8 mouse cellular contexts compared by ENCODE assay signal in the genomic region with DNA sequence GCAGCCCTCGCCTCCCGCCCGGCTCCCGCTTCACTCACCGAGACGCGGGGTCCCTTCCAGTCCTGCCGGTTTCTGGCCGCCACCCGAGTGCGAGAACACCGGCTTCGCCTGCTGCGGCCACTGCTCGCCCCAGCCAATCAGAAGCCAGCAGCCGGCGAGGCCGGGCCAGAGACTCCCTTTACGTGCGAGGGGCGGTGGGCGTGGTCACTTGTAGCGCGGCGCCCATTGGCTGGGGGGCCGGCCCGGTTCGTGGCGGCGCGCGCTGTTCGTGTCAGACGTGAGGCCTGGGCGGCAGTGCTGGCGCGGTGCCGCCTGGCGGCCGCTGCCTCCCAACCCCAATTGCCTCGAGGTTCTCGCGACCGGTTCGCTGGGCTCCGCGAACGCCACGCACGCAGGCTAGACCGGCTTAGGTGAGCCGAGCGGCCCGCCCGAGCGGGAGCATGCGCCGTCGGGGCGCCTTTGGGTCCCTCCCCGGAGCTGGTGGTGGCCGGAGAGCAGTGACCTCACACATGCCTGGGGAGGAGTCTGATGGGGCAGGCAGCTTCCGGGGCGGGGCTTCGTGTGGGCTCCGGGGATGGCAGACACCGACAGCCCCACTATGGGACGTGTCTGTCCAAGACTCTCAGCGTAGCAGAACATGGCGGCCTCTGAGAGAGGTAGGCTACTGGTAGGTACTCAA. TPM values are rescaled to one million over a fixed set of nuclear protein-coding genes. Genes with fewer than 3 reads are reported as not detected.
DNase-seq lines count a peak whose midpoint lies in the region; ATAC-seq and TF ChIP-seq lines count a peak whose summit lies in the region.

No protein-coding gene starts in this region.

- peak overlapping the region; percentile 86 for H3K4me2 ChIP-seq in heart, embryonic 11.5 days
- H3K4me2 ChIP-seq in kidney, postnatal 0 days (ENCODE audit: low read length): peak overlapping the region; percentile 87
- peak overlapping the region; percentile 89 for H3K4me2 ChIP-seq in liver, embryonic 11.5 days
- H3K4me2 ChIP-seq in stomach, embryonic 14.5 days (replicated peaks; ENCODE audit: low read depth, low read length): peak overlapping the region; percentile 78

- no peaks in the 10 kb centered on the region for H3K9me3 ChIP-seq in erythroblast, embryonic 14.5 days (ENCODE audit: control insufficient read depth, low read length)
- H3K9me3 ChIP-seq in heart, embryonic 11.5 days (replicated peaks; ENCODE audit: control insufficient read depth, low read length): no peaks in the 10 kb centered on the region
- H3K9me3 ChIP-seq in kidney, postnatal 0 days (replicated peaks; ENCODE audit: low read length): no peaks in the 10 kb centered on the region
- H3K9me3 ChIP-seq in liver, embryonic 11.5 days (ENCODE audit: control insufficient read depth, low read length): no peaks in the 10 kb centered on the region
- H3K9me3 ChIP-seq in stomach, embryonic 14.5 days (ENCODE audit: control insufficient read depth, low read depth, low read length): no peaks in the 10 kb centered on the region

- H3ac ChIP-seq in C2C12 (ENCODE audit: control insufficient read depth, insufficient read length, low read depth): peak overlapping the region; percentile 87

- peak overlapping the region; percentile 96 for H3K9ac ChIP-seq in heart, embryonic 11.5 days (ENCODE audit: low read depth, low read length)
- H3K9ac ChIP-seq in kidney, postnatal 0 days (ENCODE audit: low read depth, low read length): peak overlapping the region; percentile 84
- peak overlapping the region; percentile 92 for H3K9ac ChIP-seq in liver, embryonic 11.5 days (ENCODE audit: low read depth, low read length)
- H3K9ac ChIP-seq in stomach, embryonic 14.5 days (replicated peaks; ENCODE audit: low read depth, low read length): peak overlapping the region; percentile 67

- peaks cover 8% of the 10 kb centered on the region for H3K79me3 ChIP-seq in C2C12 (ENCODE audit: low read depth)

- H3K36me3 ChIP-seq in C2C12 (ENCODE audit: control insufficient read depth, insufficient read depth): no peaks in the 10 kb centered on the region
- peaks cover 25% of the 10 kb centered on the region for H3K36me3 ChIP-seq in erythroblast, embryonic 14.5 days (ENCODE audit: control insufficient read depth)
- no peaks in the 10 kb centered on the region; the same call in 1 of the 2 replicates for H3K36me3 ChIP-seq in heart, embryonic 11.5 days (ENCODE audit: control insufficient read depth, insufficient read depth, low read length)
- H3K36me3 ChIP-seq in kidney, postnatal 0 days (ENCODE audit: insufficient read depth, low read length): no peaks in the 10 kb centered on the region
- no peaks in the 10 kb centered on the region for H3K36me3 ChIP-seq in liver, embryonic 11.5 days (ENCODE audit: control insufficient read depth, insufficient read depth, low read length)
- H3K36me3 ChIP-seq in stomach, embryonic 14.5 days (ENCODE audit: control insufficient read depth, insufficient read depth, low read length): no peaks in the 10 kb centered on the region

- TF ChIP-seq CTCF in C2C12 (IDR thresholded peaks at IDR 0.05; ENCODE audit: control insufficient read depth, insufficient read depth, insufficient read length): no peak
- peak; percentile 34; the same call in 1 of the 2 replicates for TF ChIP-seq CTCF in brain, embryonic 14.5 days (IDR thresholded peaks at IDR 0.05; ENCODE audit: borderline replicate concordance, extremely low read depth, insufficient read depth, insufficient read length)
- TF ChIP-seq CTCF in kidney, postnatal 0 days (IDR thresholded peaks at IDR 0.05; ENCODE audit: low read depth): peak; percentile 43; the same call in 1 of the 2 replicates

- under 1% methylated on average over 68 of the region's 70 CpGs for WGBS in heart, embryonic 11.5 days (ENCODE audit: insufficient replicate concordance)
- under 1% methylated on average over 70 of the region's 70 CpGs for WGBS in kidney, postnatal 0 days
- WGBS in liver, embryonic 11.5 days: under 1% methylated on average over 70 of the region's 70 CpGs
- under 1% methylated on average over 70 of the region's 70 CpGs for WGBS in stomach, embryonic 14.5 days

- H3K27ac ChIP-seq in heart, embryonic 11.5 days (ENCODE audit: low read depth, low read length): peak overlapping the region; percentile 99
- peak overlapping the region; percentile 96 for H3K27ac ChIP-seq in kidney, postnatal 0 days
- peak overlapping the region; percentile 91 for H3K27ac ChIP-seq in liver, embryonic 11.5 days (ENCODE audit: low read depth, low read length)
- peak overlapping the region; percentile 97 for H3K27ac ChIP-seq in stomach, embryonic 14.5 days (ENCODE audit: low read length)

- H3K4me3 ChIP-seq in C2C12 (ENCODE audit: insufficient read depth, poor library complexity, severe bottlenecking): peak overlapping the region; percentile 48
- H3K4me3 ChIP-seq in erythroblast, embryonic 14.5 days (replicated peaks): peak overlapping the region; percentile 78
- H3K4me3 ChIP-seq in heart, embryonic 11.5 days (ENCODE audit: low read depth, low read length): peak overlapping the region; percentile 96
- peak overlapping the region; percentile 70 for H3K4me3 ChIP-seq in kidney, postnatal 0 days (replicated peaks; ENCODE audit: low read depth, low read length)
- peak overlapping the region; percentile 92 for H3K4me3 ChIP-seq in liver, embryonic 11.5 days (ENCODE audit: low read depth, low read length)
- peak overlapping the region; percentile 65 for H3K4me3 ChIP-seq in stomach, embryonic 14.5 days (ENCODE audit: low read depth, low read length)

- peak; percentile 99 for ATAC-seq in heart, embryonic 11.5 days (replicated peaks; ENCODE audit: insufficient number of reproducible peaks, low FRiP score, low TSS enrichment)
- ATAC-seq in kidney, postnatal 0 days (replicated peaks; ENCODE audit: low FRiP score, low read depth): peak; percentile 98
- peak; percentile 96 for ATAC-seq in liver, embryonic 11.5 days (replicated peaks; ENCODE audit: low FRiP score)
- peak; percentile 98 for ATAC-seq in stomach, embryonic 14.5 days (ENCODE audit: insufficient number of reproducible peaks, insufficient read depth, low FRiP score, low read depth)

- no peaks in the 10 kb centered on the region for H3K27me3 ChIP-seq in C2C12 (ENCODE audit: control insufficient read depth, insufficient read depth, insufficient read length)
- no peaks in the 10 kb centered on the region for H3K27me3 ChIP-seq in erythroblast, embryonic 14.5 days (ENCODE audit: control insufficient read depth)
- no peaks in the 10 kb centered on the region for H3K27me3 ChIP-seq in heart, embryonic 11.5 days (ENCODE audit: control insufficient read depth, insufficient read depth, low read length)
- H3K27me3 ChIP-seq in kidney, postnatal 0 days (ENCODE audit: insufficient read depth, low read length): no peaks in the 10 kb centered on the region
- H3K27me3 ChIP-seq in liver, embryonic 11.5 days (replicated peaks; ENCODE audit: control insufficient read depth, insufficient read depth, low read length): no peaks in the 10 kb centered on the region
- H3K27me3 ChIP-seq in stomach, embryonic 14.5 days (ENCODE audit: control insufficient read depth, insufficient read depth, low read length): no peaks in the 10 kb centered on the region

- peak; percentile 99 for DNase-seq in brain, embryonic 14.5 days (ENCODE audit: low read depth)
- DNase-seq in kidney, postnatal 0 days (ENCODE audit: low spot score): peak; percentile 98
- peak; percentile 99 for DNase-seq in liver, embryonic 11.5 days (ENCODE audit: low spot score)
- peak; percentile 97 for DNase-seq in naive thymus-derived CD4-positive, alpha-beta T cell, adult 2 months (ENCODE audit: low read depth)

- TF ChIP-seq POLR2A in brain, embryonic 14.5 days (IDR thresholded peaks at IDR 0.05; ENCODE audit: borderline replicate concordance, extremely low read depth, insufficient read depth, insufficient read length, poor library complexity, severe bottlenecking): peak; percentile 63

- peaks cover 53% of the 10 kb centered on the region for H3K4me1 ChIP-seq in erythroblast, embryonic 14.5 days (ENCODE audit: control insufficient read depth)
- H3K4me1 ChIP-seq in heart, embryonic 11.5 days (ENCODE audit: control insufficient read depth, insufficient read depth, low read length): 0 out of 2 replicates have a peak, but pooled peaks cover 4% of the 10 kb centered on the region
- H3K4me1 ChIP-seq in kidney, postnatal 0 days (replicated peaks; ENCODE audit: insufficient read depth, low read length): no peaks in the 10 kb centered on the region
- H3K4me1 ChIP-seq in liver, embryonic 11.5 days (replicated peaks; ENCODE audit: control insufficient read depth, insufficient read depth, low read length): peaks cover 14% of the 10 kb centered on the region
- H3K4me1 ChIP-seq in stomach, embryonic 14.5 days (ENCODE audit: control insufficient read depth, insufficient read depth, low read length): peaks cover 6% of the 10 kb centered on the region; the same call in 1 of the 2 replicates

- H3K79me2 ChIP-seq in C2C12 (ENCODE audit: control insufficient read depth, insufficient read depth): peaks cover 29% of the 10 kb centered on the region

RNA-seq across cellular contexts. Expression of a gene that starts 0.5 kb away (rescaled TPM):
- polyA plus RNA-seq in C2C12 (2012; fragmentation: generic; extraction: Trizol): 55.5 TPM
- 42.6 and 43.8 TPM in 2 replicates for polyA plus RNA-seq in brain, embryonic 14.5 days (2012; rRNA removed)
- polyA plus RNA-seq in erythroblast, embryonic 14.5 days (2012): 3.0 and 3.7 TPM in 2 replicates
- 241 and 243 TPM in 2 replicates for polyA plus RNA-seq in heart, embryonic 11.5 days (2014; fragmentation: Nextera tagmentation; extraction: Ambion mirVana)
- 148 and 151 TPM in 2 replicates for polyA plus RNA-seq in kidney, postnatal 0 days (2015; fragmentation: Nextera tagmentation; extraction: Ambion mirVana)
- 205 and 214 TPM in 2 replicates for polyA plus RNA-seq in liver, embryonic 11.5 days (2014; fragmentation: Nextera tagmentation; extraction: Ambion mirVana)
- 289 and 309 TPM in 2 replicates for polyA plus RNA-seq in stomach, embryonic 14.5 days (2014; fragmentation: Nextera tagmentation; extraction: Ambion mirVana)

RNA-seq across cellular contexts. Expression of a gene that starts 18.4 kb away (rescaled TPM):
- polyA plus RNA-seq in C2C12 (2012; fragmentation: generic; extraction: Trizol): 0.12 TPM
- polyA plus RNA-seq in brain, embryonic 14.5 days (2012; rRNA removed): 2.7 and 2.9 TPM in 2 replicates
- not detected in 2 replicates for polyA plus RNA-seq in erythroblast, embryonic 14.5 days (2012)
- polyA plus RNA-seq in heart, embryonic 11.5 days (2014; fragmentation: Nextera tagmentation; extraction: Ambion mirVana): 0.23 TPM in 1 of 2 replicates, not detected in the other
- 0.23 and 0.25 TPM in 2 replicates for polyA plus RNA-seq in kidney, postnatal 0 days (2015; fragmentation: Nextera tagmentation; extraction: Ambion mirVana)
- 0.49 TPM in 1 of 2 replicates, not detected in the other for polyA plus RNA-seq in liver, embryonic 11.5 days (2014; fragmentation: Nextera tagmentation; extraction: Ambion mirVana)
- 1.4 TPM in 2 replicates for polyA plus RNA-seq in stomach, embryonic 14.5 days (2014; fragmentation: Nextera tagmentation; extraction: Ambion mirVana)

RNA-seq across cellular contexts. Expression of a gene that starts 40.5 kb away (rescaled TPM):
- polyA plus RNA-seq in C2C12 (2012; fragmentation: generic; extraction: Trizol): not detected
- 2.1 TPM in 2 replicates for polyA plus RNA-seq in brain, embryonic 14.5 days (2012; rRNA removed)
- not detected in 2 replicates for polyA plus RNA-seq in erythroblast, embryonic 14.5 days (2012)
- polyA plus RNA-seq in heart, embryonic 11.5 days (2014; fragmentation: Nextera tagmentation; extraction: Ambion mirVana): 0.10 TPM in 1 of 2 replicates, not detected in the other
- polyA plus RNA-seq in kidney, postnatal 0 days (2015; fragmentation: Nextera tagmentation; extraction: Ambion mirVana): 0.79 and 0.97 TPM in 2 replicates
- polyA plus RNA-seq in liver, embryonic 11.5 days (2014; fragmentation: Nextera tagmentation; extraction: Ambion mirVana): 0.19 and 0.21 TPM in 2 replicates
- polyA plus RNA-seq in stomach, embryonic 14.5 days (2014; fragmentation: Nextera tagmentation; extraction: Ambion mirVana): 0.25 and 0.32 TPM in 2 replicates

RNA-seq across cellular contexts. Expression of a gene that starts 58.5 kb away (rescaled TPM):
- not detected for polyA plus RNA-seq in C2C12 (2012; fragmentation: generic; extraction: Trizol)
- polyA plus RNA-seq in brain, embryonic 14.5 days (2012; rRNA removed): not detected in 2 replicates
- not detected in 2 replicates for polyA plus RNA-seq in erythroblast, embryonic 14.5 days (2012)
- not detected in 2 replicates for polyA plus RNA-seq in heart, embryonic 11.5 days (2014; fragmentation: Nextera tagmentation; extraction: Ambion mirVana)
- not detected in 2 replicates for polyA plus RNA-seq in kidney, postnatal 0 days (2015; fragmentation: Nextera tagmentation; extraction: Ambion mirVana)
- not detected in 2 replicates for polyA plus RNA-seq in liver, embryonic 11.5 days (2014; fragmentation: Nextera tagmentation; extraction: Ambion mirVana)
- not detected in 2 replicates for polyA plus RNA-seq in stomach, embryonic 14.5 days (2014; fragmentation: Nextera tagmentation; extraction: Ambion mirVana)

Comparison
In these comparisons a context has a peak if more than half of its experiments do, and no peak if none do; other contexts are left out.
1. Peak in every context shown above with its lines: DNase-seq, ATAC-seq, H3K4me3 ChIP-seq and H3K27ac ChIP-seq.